Mouse (Mus musculus) liver, adult 2 months (tissue): Measurements from ENCODE around the gene Spp2. TPM values are rescaled to one million over a fixed set of nuclear protein-coding genes. Genes with fewer than 3 reads are reported as not detected.

Experiments
- DNase-seq: peaks from one replicate; pipeline ENCODE4 v3.0.0-alpha.2; 2011; ENCODE audit warnings: low read depth, low spot score; ENCODE audit errors: extremely low read depth
- H3K27ac ChIP-seq: fragments of 200-500 bp; replicated peaks from 2 replicates; pipeline ENCODE4 v1.5.1; 2012; ENCODE audit warnings: low read depth, mild to moderate bottlenecking, control low read depth, inconsistent platforms, low read length; ENCODE audit not compliant: insufficient read depth
- H3K27me3 ChIP-seq: fragments of 200-500 bp; 2 replicates; pipeline ENCODE4 v1.6.1; 2012; ENCODE audit warnings: mild to moderate bottlenecking, moderate library complexity, low read length, inconsistent platforms; ENCODE audit not compliant: control insufficient read depth, insufficient read depth
- H3K36me3 ChIP-seq: fragments of 200-500 bp; 2 replicates; pipeline ENCODE4 v1.6.1; 2012; ENCODE audit warnings: low read length, inconsistent platforms; ENCODE audit not compliant: control insufficient read depth, insufficient read depth
- H3K4me1 ChIP-seq: fragments of 200-500 bp; 2 replicates; pipeline ENCODE4 v1.6.1; 2011; ENCODE audit warnings: low read length; ENCODE audit not compliant: control insufficient read depth, insufficient read depth
- H3K4me3 ChIP-seq: fragments of 200-500 bp; 2 replicates; pipeline ENCODE4 v1.5.1; 2011; ENCODE audit warnings: low read depth, mild to moderate bottlenecking, control low read depth, low read length, moderate library complexity; ENCODE audit not compliant: insufficient read depth
- H3K79me2 ChIP-seq: fragments of 200-500 bp; 2 replicates; pipeline ENCODE4 v1.6.1; 2012; ENCODE audit warnings: inconsistent platforms, mild to moderate bottlenecking, low read length, moderate library complexity; ENCODE audit not compliant: control insufficient read depth, insufficient read depth
- H3K9ac ChIP-seq: fragments of 200-500 bp; 2 replicates; pipeline ENCODE4 v1.6.1; 2012; ENCODE audit warnings: low read depth, mild to moderate bottlenecking, control low read depth, inconsistent platforms, low read length
- CTCF ChIP-seq: fragments of 200-500 bp; IDR thresholded peaks from 2 replicates; pipeline ENCODE4 v1.5.1; 2011; ENCODE audit warnings: low read depth, low read length, control low read depth
- POLR2A ChIP-seq: fragments of 200-500 bp; IDR thresholded peaks from 2 replicates; pipeline ENCODE4 v1.6.1; 2011; ENCODE audit warnings: low read length, control low read depth; ENCODE audit not compliant: insufficient read depth; ENCODE audit errors: extremely low read depth
- WGBS: fragments of 180-500 bp; shearing (Covaris S2); methylation state at CpG from one replicate; pipeline ENCODE4 v1.1.7; 2018; 5-methylcytosine and 5-hydroxymethylcytosine counted together
- polyA plus RNA-seq: library from polyadenylated mRNA; depleted of rRNA; stranded (reverse); fragments of >200 nt; gene quantifications from 2 replicates; pipeline ENCODE4 v1.2.3, GENCODE M21; 2012
- total RNA-seq: library from RNA; depleted of rRNA; stranded (reverse); fragments of >200 nt; gene quantifications from 2 replicates; pipeline ENCODE4 v1.2.3, GENCODE M21; 2014

The Spp2 gene
- total and polyA plus RNA-seq, 2 experiments, result 325 to 373 TPM

- 92% methylated on average over 4 of the region's 4 CpGs for WGBS
- Histone ChIP-seq H3K36me3 (no peaks in the 10 kb centered on the region), H3K4me3 (no peak overlapping the region), H3K79me2 (no peaks in the 10 kb centered on the region), H3K27me3 (no peaks in the 10 kb centered on the region), H3K27ac (no peak overlapping the region), H3K4me1 (no peaks in the 10 kb centered on the region), H3K9ac (no peak overlapping the region)
- TF ChIP-seq CTCF (no peak), POLR2A (no peak)
- DNase-seq, result no peak
These were observed 52.4 kb downstream of the Spp2 start for GRCm38 (mm10) chr1:88459196-88459595.

GRCm38 (mm10) chr1:88459655-88460054, 52.9 kb downstream of the Spp2 start:
- no peak overlapping the region for H3K9ac ChIP-seq
- DNase-seq, result no peak
- H3K4me1 ChIP-seq, result no peaks in the 10 kb centered on the region
- WGBS, result 86% methylated on average over 5 of the region's 5 CpGs
- no peak overlapping the region for H3K27ac ChIP-seq
- no peak overlapping the region for H3K4me3 ChIP-seq
- no peaks in the 10 kb centered on the region for H3K79me2 ChIP-seq
- no peaks in the 10 kb centered on the region for H3K36me3 ChIP-seq
- TF ChIP-seq POLR2A (no peak), CTCF (no peak)
- no peaks in the 10 kb centered on the region for H3K27me3 ChIP-seq

GRCm38 (mm10) chr1:88461096-88461495, 54.3 kb downstream of the Spp2 start:
- Histone ChIP-seq H3K79me2 (no peaks in the 10 kb centered on the region), H3K27me3 (no peaks in the 10 kb centered on the region), H3K9ac (no peak overlapping the region), H3K27ac (no peak overlapping the region), H3K4me1 (no peaks in the 10 kb centered on the region), H3K36me3 (no peaks in the 10 kb centered on the region), H3K4me3 (no peak overlapping the region)
- WGBS, result 18% methylated on average over 1 of the region's 1 CpGs
- no peak for DNase-seq
- no peak for TF ChIP-seq POLR2A
- TF ChIP-seq CTCF, result no peak

- Histone ChIP-seq H3K27me3 (no peaks in the 10 kb centered on the region), H3K36me3 (no peaks in the 10 kb centered on the region), H3K27ac (no peak overlapping the region), H3K4me3 (no peak overlapping the region), H3K4me1 (no peaks in the 10 kb centered on the region), H3K79me2 (no peaks in the 10 kb centered on the region), H3K9ac (no peak overlapping the region)
- 50% methylated on average over 6 of the region's 6 CpGs for WGBS
- no peak for DNase-seq
- TF ChIP-seq CTCF (no peak), POLR2A (no peak)
These were observed 55.7 kb downstream of the Spp2 start for GRCm38 (mm10) chr1:88462484-88462883.

DNA sequence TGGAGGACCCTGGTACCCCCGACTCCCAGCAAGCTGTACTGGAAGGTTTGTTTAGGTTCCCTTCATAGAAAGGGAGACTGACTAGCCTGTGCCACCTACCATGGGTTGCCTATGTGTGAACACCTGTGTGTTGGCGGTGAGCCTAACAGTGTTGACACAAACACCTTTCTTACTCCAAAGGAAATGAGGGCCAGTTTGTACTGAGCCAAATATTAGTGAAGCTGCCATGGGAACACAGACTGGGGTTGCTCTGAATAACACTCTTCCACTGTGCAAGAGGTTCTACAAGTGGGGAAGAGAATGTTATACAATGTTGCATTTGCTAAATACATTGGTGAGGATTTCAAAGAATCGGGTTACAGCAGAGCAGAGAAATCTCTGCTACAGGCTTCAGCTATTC, 56.5 kb downstream of the Spp2 start:
- H3K27ac ChIP-seq, result no peak overlapping the region
- no peak for DNase-seq
- TF ChIP-seq POLR2A (no peak), CTCF (no peak)
- WGBS, result 85% methylated on average over 3 of the region's 3 CpGs
- H3K27me3 ChIP-seq, result no peaks in the 10 kb centered on the region
- no peaks in the 10 kb centered on the region for H3K36me3 ChIP-seq
- no peak overlapping the region for H3K4me3 ChIP-seq
- H3K4me1 ChIP-seq, result no peaks in the 10 kb centered on the region
- no peaks in the 10 kb centered on the region for H3K79me2 ChIP-seq
- H3K9ac ChIP-seq, result no peak overlapping the region

- Histone ChIP-seq H3K4me3 (no peak overlapping the region), H3K9ac (no peak overlapping the region), H3K27ac (no peak overlapping the region), H3K79me2 (no peaks in the 10 kb centered on the region), H3K27me3 (no peaks in the 10 kb centered on the region), H3K36me3 (no peaks in the 10 kb centered on the region), H3K4me1 (no peaks in the 10 kb centered on the region)
- no peak for DNase-seq
- WGBS, result 75% methylated on average over 6 of the region's 6 CpGs
- TF ChIP-seq POLR2A (no peak), CTCF (no peak)
These were observed 57.5 kb downstream of the Spp2 start for GRCm38 (mm10) chr1:88464109-88464905.
